In genomic region chr11:49888469-49888868, GRCm38 (mm10) we compare ENCODE assay signal across 23 mouse cellular contexts. TPM values are rescaled to one million over a fixed set of nuclear protein-coding genes. Genes with fewer than 3 reads are reported as not detected.
A peak's percentile ranks its signal among the peaks of the same experiment; 100 is the strongest.
DNase-seq lines count a peak whose midpoint lies in the region; ATAC-seq and TF ChIP-seq lines count a peak whose summit lies in the region.
"Had no signal": no experiment of that assay in that cellular context is flagged by ENCODE, and none has a peak within 500 bp of the region (broad histone marks: within the 10 kb centered on the region; RNA-seq: fewer than 3 reads in every experiment).

No protein-coding gene starts in this region.

- no peak for DNase-seq in hindbrain, postnatal 0 days (ENCODE audit: low spot score)
- DNase-seq in hindbrain, embryonic 14.5 days (ENCODE audit: low spot score), result no peak
- DNase-seq in midbrain, postnatal 0 days (ENCODE audit: low spot score), result no peak
- DNase-seq in CH12.LX (ENCODE audit: extremely low read depth), result peak; percentile 91
- DNase-seq in spleen, postnatal 10 days (ENCODE audit: low spot score in 2 of 2), result no peak
- DNase-seq: adrenal gland, postnatal 10 days; adrenal gland, postnatal 36 days; B cell, adult 2 months; cerebellum, adult 18-20 months; cerebellum, adult 9-10 months; cerebellum, postnatal 14 days; gastrocnemius, postnatal 10 days; gastrocnemius, postnatal 36 days had no signal

- TF ChIP-seq RAD21 in CH12.LX (IDR thresholded peaks at IDR 0.05; ENCODE audit: low read depth, low read length), result peak; percentile 99

- H3K36me3 ChIP-seq in hindbrain, postnatal 0 days (ENCODE audit: insufficient read depth, low read length), result peaks cover 5% of the 10 kb centered on the region
- H3K36me3 ChIP-seq in hindbrain, embryonic 14.5 days (replicated peaks; ENCODE audit: control insufficient read depth, insufficient read depth), result peaks cover 28% of the 10 kb centered on the region
- H3K36me3 ChIP-seq in midbrain, postnatal 0 days (ENCODE audit: insufficient read depth, low read length), result peaks cover 17% of the 10 kb centered on the region; the same call in 1 of the 2 replicates
- H3K36me3 ChIP-seq in midbrain, embryonic 16.5 days (ENCODE audit: control insufficient read depth, insufficient read depth, low read length), result no peaks in the 10 kb centered on the region
- peaks cover 0 to 29% of the 10 kb centered on the region in 2 experiments for H3K36me3 ChIP-seq in CH12.LX (replicated peaks in 1 of 2; ENCODE audit: control insufficient read depth in 1 of 2, insufficient read depth in 1 of 2, low read length in 1 of 2)

- no peak for TF ChIP-seq POLR2A in CH12.LX (IDR thresholded peaks at IDR 0.05; ENCODE audit: low read depth, low read length)

- no peak overlapping the region for H3K4me3 ChIP-seq in hindbrain, postnatal 0 days (ENCODE audit: low read length)
- no peak overlapping the region for H3K4me3 ChIP-seq in hindbrain, embryonic 14.5 days (replicated peaks; ENCODE audit: low read length)
- no peak overlapping the region for H3K4me3 ChIP-seq in midbrain, postnatal 0 days (ENCODE audit: low read depth, low read length)
- no peak overlapping the region for H3K4me3 ChIP-seq in midbrain, embryonic 16.5 days (ENCODE audit: low read depth, low read length)
- no peak overlapping the region for H3K4me3 ChIP-seq in CH12.LX (replicated peaks in 1 of 3; ENCODE audit: low read depth in 2 of 3, low read length in 2 of 3, poor library complexity in 1 of 3)
- H3K4me3 ChIP-seq: forebrain, embryonic 10.5 days; forebrain, embryonic 13.5 days; hindbrain, embryonic 10.5 days; hindbrain, embryonic 13.5 days had no signal

- TF ChIP-seq CTCF in hindbrain, postnatal 0 days (IDR thresholded peaks at IDR 0.05; ENCODE audit: low read depth), result no peak
- TF ChIP-seq CTCF in midbrain, postnatal 0 days (IDR thresholded peaks at IDR 0.05), result 0 out of 2 replicates have a peak, but pooled peaks have one; percentile 6
- TF ChIP-seq CTCF in CH12.LX (conservative IDR thresholded peaks at IDR 0.05 in 1 of 2, IDR thresholded peaks at IDR 0.05 in 1 of 2; ENCODE audit: low read depth in 2 of 2, low read length in 2 of 2), result peak; percentile 30 to 98; a peak in 3 of 4 replicates

- WGBS in hindbrain, postnatal 0 days, result 67% methylated on average over 5 of the region's 5 CpGs
- WGBS in hindbrain, embryonic 14.5 days, result 70% methylated on average over 5 of the region's 5 CpGs
- 83% methylated on average over 5 of the region's 5 CpGs for WGBS in midbrain, postnatal 0 days
- 73% methylated on average over 5 of the region's 5 CpGs for WGBS in midbrain, embryonic 16.5 days

- H3K4me2 ChIP-seq in hindbrain, postnatal 0 days (ENCODE audit: low read depth, low read length), result no peak overlapping the region
- H3K4me2 ChIP-seq in hindbrain, embryonic 14.5 days (replicated peaks), result no peak overlapping the region
- no peak overlapping the region for H3K4me2 ChIP-seq in midbrain, postnatal 0 days (ENCODE audit: low read depth, low read length, poor library complexity, severe bottlenecking)
- H3K4me2 ChIP-seq in midbrain, embryonic 16.5 days (ENCODE audit: low read length), result no peak overlapping the region
- no peak overlapping the region; the same call in 1 of the 2 replicates for H3K4me2 ChIP-seq in CH12.LX (ENCODE audit: insufficient read depth, low read depth, poor library complexity, severe bottlenecking)
- H3K4me2 ChIP-seq: forebrain, embryonic 13.5 days; heart, embryonic 11.5 days; hindbrain, embryonic 13.5 days had no signal

- in situ Hi-C loops in CH12.LX (cut with MboI; ENCODE audit: low pct_ligation_motif_present, low pct_unique_long_range_greater_than_20kb, low sequenced_read_pairs), result loop anchor here (10.0 kb wide), 1 partner anchor 174 kb away; the partner anchor contains the start of gene Cnot6

- no peaks in the 10 kb centered on the region for H3K27me3 ChIP-seq in hindbrain, postnatal 0 days (ENCODE audit: insufficient read depth, low read length)
- no peaks in the 10 kb centered on the region for H3K27me3 ChIP-seq in hindbrain, embryonic 14.5 days (ENCODE audit: control insufficient read depth, insufficient read depth, low read length)
- no peaks in the 10 kb centered on the region for H3K27me3 ChIP-seq in midbrain, postnatal 0 days (ENCODE audit: insufficient read depth, low read length)
- no peaks in the 10 kb centered on the region for H3K27me3 ChIP-seq in midbrain, embryonic 16.5 days (ENCODE audit: control insufficient read depth, insufficient read depth, low read depth, low read length)
- peaks cover 7% of the 10 kb centered on the region for H3K27me3 ChIP-seq in CH12.LX (replicated peaks)
- H3K27me3 ChIP-seq: forebrain, embryonic 13.5 days; hindbrain, embryonic 13.5 days had no signal

- H3K9ac ChIP-seq in hindbrain, postnatal 0 days (replicated peaks; ENCODE audit: low read length), result no peak overlapping the region
- H3K9ac ChIP-seq in hindbrain, embryonic 14.5 days, result no peak overlapping the region
- H3K9ac ChIP-seq in midbrain, postnatal 0 days (replicated peaks; ENCODE audit: low read length, poor library complexity, severe bottlenecking), result no peak overlapping the region
- H3K9ac ChIP-seq in midbrain, embryonic 16.5 days (ENCODE audit: low read depth, low read length), result no peak overlapping the region
- no peak overlapping the region for H3K9ac ChIP-seq in CH12.LX (ENCODE audit: insufficient read depth, low read depth)
- H3K9ac ChIP-seq: forebrain, embryonic 13.5 days; hindbrain, embryonic 13.5 days had no signal

- dilution Hi-C loops in CH12.LX (cut with MboI; ENCODE audit: extremely low pct_ligation_motif_present, extremely low pct_unique_long_range_greater_than_20kb, low sequenced_read_pairs), result no loop called here

- no peaks in the 10 kb centered on the region for H3K9me3 ChIP-seq in hindbrain, postnatal 0 days (ENCODE audit: low read length)
- no peaks in the 10 kb centered on the region for H3K9me3 ChIP-seq in hindbrain, embryonic 14.5 days (ENCODE audit: control insufficient read depth, low read length)
- H3K9me3 ChIP-seq in midbrain, postnatal 0 days (ENCODE audit: low read length), result no peaks in the 10 kb centered on the region
- H3K9me3 ChIP-seq in midbrain, embryonic 16.5 days (replicated peaks; ENCODE audit: control insufficient read depth, low read length, poor library complexity, severe bottlenecking), result no peaks in the 10 kb centered on the region
- H3K9me3 ChIP-seq in CH12.LX (replicated peaks; ENCODE audit: low read length), result no peaks in the 10 kb centered on the region
- H3K9me3 ChIP-seq: forebrain, embryonic 10.5 days; forebrain, embryonic 13.5 days; hindbrain, embryonic 10.5 days; hindbrain, embryonic 13.5 days had no signal

- ATAC-seq in hindbrain, postnatal 0 days, result 0 out of 2 replicates have a peak, but pooled peaks have one; percentile 35
- no peak for ATAC-seq in hindbrain, embryonic 14.5 days (ENCODE audit: low FRiP score)
- ATAC-seq in midbrain, postnatal 0 days (ENCODE audit: low FRiP score), result no peak
- no peak for ATAC-seq in midbrain, embryonic 16.5 days
- ATAC-seq: activated CD4-positive, CD25-positive, alpha-beta regulatory T cell, adult 4 months; forebrain, embryonic 13.5 days; forebrain, embryonic 16.5 days had no signal

- H3K27ac ChIP-seq in hindbrain, postnatal 0 days, result no peak overlapping the region
- H3K27ac ChIP-seq in hindbrain, embryonic 14.5 days, result no peak overlapping the region
- H3K27ac ChIP-seq in midbrain, postnatal 0 days (ENCODE audit: low read depth, low read length), result no peak overlapping the region
- no peak overlapping the region for H3K27ac ChIP-seq in midbrain, embryonic 16.5 days (ENCODE audit: low read length)
- H3K27ac ChIP-seq in CH12.LX (ENCODE audit: insufficient read depth, low read depth), result no peak overlapping the region
- H3K27ac ChIP-seq: forebrain, embryonic 10.5 days; forebrain, embryonic 13.5 days; hindbrain, embryonic 10.5 days; hindbrain, embryonic 13.5 days had no signal

- no peaks in the 10 kb centered on the region for H3K79me2 ChIP-seq in CH12.LX (replicated peaks; ENCODE audit: control insufficient read depth, extremely low read depth, insufficient read depth, poor library complexity, severe bottlenecking)

- no peaks in the 10 kb centered on the region for H3K4me1 ChIP-seq in hindbrain, postnatal 0 days (ENCODE audit: insufficient read depth, low read length)
- no peaks in the 10 kb centered on the region for H3K4me1 ChIP-seq in hindbrain, embryonic 14.5 days (replicated peaks; ENCODE audit: control insufficient read depth, insufficient read depth, low read length)
- no peaks in the 10 kb centered on the region for H3K4me1 ChIP-seq in midbrain, postnatal 0 days (ENCODE audit: insufficient read depth, low read length)
- no peaks in the 10 kb centered on the region for H3K4me1 ChIP-seq in midbrain, embryonic 16.5 days (ENCODE audit: control insufficient read depth, insufficient read depth, low read length)
- peaks cover 16 to 51% of the 10 kb centered on the region in 2 experiments for H3K4me1 ChIP-seq in CH12.LX (ENCODE audit: control insufficient read depth in 1 of 2, insufficient read depth in 2 of 2)
- H3K4me1 ChIP-seq: forebrain, embryonic 10.5 days; forebrain, embryonic 13.5 days; hindbrain, embryonic 10.5 days; hindbrain, embryonic 13.5 days had no signal

- peak; percentile 80 for TF ChIP-seq EP300 in CH12.LX (IDR thresholded peaks at IDR 0.05; ENCODE audit: low read length)

TF ChIP-seq in CH12.LX, 34 proteins besides CTCF, POLR2A, EP300 and RAD21 (continues in another document):
- TF ChIP-seq E2F4 (IDR thresholded peaks at IDR 0.05; ENCODE audit: insufficient replicate concordance, low read depth, low read length), result no peak

RNA-seq across cellular contexts. Expression of gene Rasgef1c, which starts 13.2 kb away (rescaled TPM):
- 50.2 and 53.9 TPM in 2 replicates for total RNA-seq in hindbrain, postnatal 0 days (2014; rRNA removed)
- 44.9 and 45.2 TPM in 2 replicates for polyA plus RNA-seq in hindbrain, postnatal 0 days (2015; fragmentation: Nextera tagmentation; extraction: Ambion mirVana)
- 31.7 and 35.3 TPM in 2 replicates for polyA plus RNA-seq in hindbrain, embryonic 14.5 days (2014; fragmentation: Nextera tagmentation; extraction: Ambion mirVana)
- total RNA-seq in midbrain, postnatal 0 days (2014; rRNA removed), result 44.8 and 45.7 TPM in 2 replicates
- polyA plus RNA-seq in midbrain, postnatal 0 days (2015; fragmentation: Nextera tagmentation; extraction: Ambion mirVana), result 42.6 and 43.3 TPM in 2 replicates
- polyA plus RNA-seq in midbrain, embryonic 16.5 days (2015; fragmentation: Nextera tagmentation; extraction: Ambion mirVana), result 33.8 and 34.2 TPM in 2 replicates
- total RNA-seq in CH12.LX (2012; rRNA removed), result not detected in 2 replicates
- total RNA-seq in CH12.LX (2014; rRNA removed), result not detected in 2 replicates
- polyA plus RNA-seq in CH12.LX (2012; ENCODE audit: insufficient read length, low read depth), result not detected in 2 replicates
- polyA plus RNA-seq: heart, embryonic 14.5 days; heart, postnatal 0 days had no signal

RNA-seq across cellular contexts. Expression of gene Mapk9, which starts 41.9 kb away (rescaled TPM):
- total RNA-seq in hindbrain, postnatal 0 days (2014; rRNA removed), result 124 and 127 TPM in 2 replicates
- polyA plus RNA-seq in hindbrain, postnatal 0 days (2015; fragmentation: Nextera tagmentation; extraction: Ambion mirVana), result 66.4 and 70.4 TPM in 2 replicates
- polyA plus RNA-seq in hindbrain, embryonic 14.5 days (2014; fragmentation: Nextera tagmentation; extraction: Ambion mirVana), result 86.6 and 94.9 TPM in 2 replicates
- total RNA-seq in midbrain, postnatal 0 days (2014; rRNA removed), result 128 and 157 TPM in 2 replicates
- 70.4 and 72.1 TPM in 2 replicates for polyA plus RNA-seq in midbrain, postnatal 0 days (2015; fragmentation: Nextera tagmentation; extraction: Ambion mirVana)
- 64.2 and 71.4 TPM in 2 replicates for polyA plus RNA-seq in midbrain, embryonic 16.5 days (2015; fragmentation: Nextera tagmentation; extraction: Ambion mirVana)
- total RNA-seq in CH12.LX (2012; rRNA removed) (22.0 and 22.5 TPM in 2 replicates), CH12.LX (2014; rRNA removed) (29.3 and 35.3 TPM in 2 replicates)
- 31.7 and 36.8 TPM in 2 replicates for polyA plus RNA-seq in CH12.LX (2012; ENCODE audit: insufficient read length, low read depth)

Comparison
In these comparisons a context has a peak if more than half of its experiments do, and no peak if none do; other contexts are left out.
1. RNA of gene Rasgef1c, which starts 13.2 kb away (polyA plus RNA-seq): 44.9 to 45.2 TPM in hindbrain, postnatal 0 days, 42.6 to 43.3 TPM in midbrain, postnatal 0 days, 33.8 to 34.2 TPM in midbrain, embryonic 16.5 days and 31.7 to 35.3 TPM in hindbrain, embryonic 14.5 days; not detected in CH12.LX; every median in the first group is over 10 times any median in the second.